Mouse (Mus musculus) embryo, embryonic 10 days (tissue): ENCODE data around the gene Gm10198.

Experiments used
- DNase-seq: peaks from one replicate; pipeline ENCODE4 v3.0.0-alpha.2; 2015; ENCODE audit warnings: low spot score

Gene Gm10198

DNA sequence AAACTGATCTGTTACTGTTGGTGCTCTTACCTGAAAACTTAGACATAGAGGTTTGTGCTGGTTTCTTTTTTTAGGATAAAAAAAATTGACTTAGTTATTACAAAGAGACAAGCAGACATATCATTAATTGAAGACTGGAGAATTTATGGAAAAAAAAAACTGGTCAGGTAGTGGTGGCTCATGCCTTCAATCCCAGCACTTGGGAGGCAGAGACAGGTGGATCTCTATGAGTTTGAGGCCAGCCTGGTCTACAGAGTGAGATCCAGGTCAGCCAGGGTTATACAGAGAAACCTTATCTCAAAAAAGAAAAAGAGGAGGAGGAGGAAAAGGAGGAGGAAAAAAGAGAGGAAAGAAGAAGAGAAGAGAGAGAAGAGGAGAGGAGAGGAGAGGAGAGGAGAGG is at the start of gene Gm10198:
Gm10198 (plus strand) TSS at position 301 of the 400 bp plus-strand sequence.
- DNase-seq, result no peak

DNA sequence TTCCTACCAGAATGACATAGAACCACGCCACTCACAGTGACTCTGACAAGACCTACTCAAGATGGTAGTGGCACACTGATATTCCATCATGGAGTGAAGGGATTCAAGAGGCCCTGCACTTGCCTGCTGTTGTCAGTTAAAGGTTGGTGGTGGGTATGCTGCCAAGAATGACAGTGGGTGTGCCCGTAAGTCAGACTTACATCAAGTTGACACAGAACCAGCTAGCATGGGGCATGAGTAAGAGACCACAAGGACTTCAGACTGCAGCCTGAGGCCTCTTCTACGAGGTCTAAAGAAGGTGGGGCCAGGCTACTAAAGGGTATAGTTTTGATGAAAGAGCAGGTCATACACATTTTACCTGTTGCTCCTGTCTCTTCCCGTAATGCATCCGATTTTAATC is 47.3 kb upstream of the Gm10198 start:
- no peak for DNase-seq

DNA sequence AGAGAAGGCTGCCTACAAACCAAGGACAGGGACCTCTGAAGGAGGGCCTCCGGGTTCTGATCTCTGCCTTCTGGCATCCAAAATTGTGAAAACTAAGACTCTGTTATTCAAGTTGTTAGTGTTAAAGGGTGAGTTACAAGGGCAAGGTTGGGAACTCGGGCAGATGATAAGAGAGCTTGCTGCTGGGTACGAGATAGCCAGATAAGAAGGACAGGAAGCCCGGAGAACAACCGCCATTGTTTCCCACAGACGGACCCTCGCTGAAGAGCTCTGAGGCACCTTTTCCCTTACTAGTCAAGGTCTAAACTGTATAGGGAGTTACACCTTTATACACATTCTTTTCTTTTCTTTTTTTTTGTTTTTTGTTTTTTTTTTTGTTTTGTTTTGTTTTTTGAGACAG is 39.8 kb upstream of the Gm10198 start:
- DNase-seq, result no peak

DNA sequence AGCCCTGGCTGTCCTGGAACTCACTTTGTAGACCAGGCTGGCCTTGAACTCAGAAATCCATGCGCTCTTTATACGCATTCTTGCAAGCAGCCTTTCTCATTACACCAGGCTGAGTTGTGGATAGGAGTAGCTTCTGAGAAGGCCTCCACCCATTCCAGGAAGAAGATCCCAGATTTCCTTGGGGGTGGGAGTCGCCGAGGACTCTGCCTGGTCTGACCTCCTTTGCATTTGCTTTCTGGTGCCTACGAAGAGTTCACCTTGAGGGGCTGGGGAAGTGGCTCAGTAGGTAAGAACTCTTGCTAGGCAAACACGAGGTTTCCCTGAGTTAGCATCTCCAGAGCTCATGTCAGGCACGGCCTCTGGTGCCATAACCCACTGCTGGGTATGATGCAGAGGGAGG is 39.4 kb upstream of the Gm10198 start:
- DNase-seq, result no peak

DNA sequence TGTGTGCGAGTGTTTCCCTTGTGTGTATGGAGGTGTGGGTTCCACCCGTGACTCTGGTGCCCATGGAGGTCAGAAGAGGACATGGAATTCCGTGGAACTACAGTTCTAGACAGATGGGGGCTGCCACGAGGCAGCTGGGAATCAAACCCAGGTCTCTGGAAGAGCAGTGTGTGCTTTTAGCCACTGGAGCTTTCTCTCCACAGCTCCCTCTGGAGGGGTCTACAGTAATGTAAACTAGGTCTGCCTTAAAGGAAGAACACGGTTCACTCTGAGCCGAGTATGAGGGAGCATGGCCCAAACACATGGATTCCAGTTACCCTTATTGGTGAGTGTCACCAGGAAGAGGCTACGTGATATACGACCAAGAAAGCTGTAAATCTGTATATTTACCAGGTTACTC is 38.6 kb upstream of the Gm10198 start:
- no peak for DNase-seq

DNA sequence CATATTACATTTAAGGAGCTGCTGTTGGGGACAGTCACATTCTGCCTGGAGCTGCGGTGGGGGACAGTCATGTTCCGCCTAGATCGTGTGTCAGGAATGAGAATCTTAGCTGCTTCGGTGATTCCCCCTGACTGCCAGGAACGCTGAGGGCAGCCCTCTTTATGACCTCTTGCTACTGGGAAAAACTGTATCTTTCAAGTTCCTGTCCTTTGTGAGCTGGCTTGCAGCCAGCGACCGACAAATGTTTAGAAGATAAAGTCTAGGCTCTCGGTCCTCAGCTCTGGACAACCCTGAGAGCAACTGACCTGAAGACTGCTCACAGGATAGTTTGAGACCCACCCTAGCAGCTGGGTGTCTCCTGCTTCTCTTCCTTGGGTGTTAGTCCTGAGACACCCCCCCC is 37.3 kb upstream of the Gm10198 start:
- peak; percentile 11 for DNase-seq

DNA sequence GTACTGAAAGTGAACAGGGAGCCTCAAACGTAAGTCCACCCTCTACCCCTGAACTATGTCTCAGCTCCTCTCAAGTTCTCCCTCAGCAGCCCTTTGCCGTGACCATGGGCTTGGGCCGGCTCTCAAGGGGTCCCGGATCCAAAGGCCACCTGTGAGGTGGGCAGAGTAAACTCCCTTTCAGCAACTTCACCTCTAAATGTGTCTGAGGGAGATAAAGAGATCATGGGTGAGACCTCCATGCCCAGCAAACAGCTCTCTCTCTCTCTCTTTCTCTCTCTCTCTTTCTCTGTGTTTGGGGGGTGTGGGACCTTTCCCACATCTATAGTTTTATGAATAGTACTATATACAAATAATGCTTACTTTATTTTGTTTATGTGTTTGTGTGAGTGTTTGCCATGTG is 36.2 kb upstream of the Gm10198 start:
- no peak for DNase-seq

DNA sequence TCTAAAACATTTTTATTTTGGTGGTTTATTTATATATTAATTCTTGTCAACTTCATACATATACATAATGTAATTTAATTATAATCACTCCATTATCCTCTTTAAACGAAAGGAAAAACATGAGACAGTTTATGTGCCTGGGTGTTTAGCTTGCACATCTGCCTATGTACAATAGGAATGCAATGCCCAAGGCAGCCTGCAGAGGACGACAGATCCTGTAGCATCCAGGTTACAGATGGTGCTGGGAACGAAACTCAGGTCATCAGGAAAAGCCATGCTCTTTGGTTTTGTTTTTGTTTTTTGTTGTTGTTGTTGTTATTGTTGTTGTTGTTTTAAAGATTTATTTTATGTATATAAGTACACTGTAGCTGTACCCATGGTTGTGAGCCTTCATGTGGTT is 32.4 kb upstream of the Gm10198 start:
- DNase-seq, result no peak

DNA sequence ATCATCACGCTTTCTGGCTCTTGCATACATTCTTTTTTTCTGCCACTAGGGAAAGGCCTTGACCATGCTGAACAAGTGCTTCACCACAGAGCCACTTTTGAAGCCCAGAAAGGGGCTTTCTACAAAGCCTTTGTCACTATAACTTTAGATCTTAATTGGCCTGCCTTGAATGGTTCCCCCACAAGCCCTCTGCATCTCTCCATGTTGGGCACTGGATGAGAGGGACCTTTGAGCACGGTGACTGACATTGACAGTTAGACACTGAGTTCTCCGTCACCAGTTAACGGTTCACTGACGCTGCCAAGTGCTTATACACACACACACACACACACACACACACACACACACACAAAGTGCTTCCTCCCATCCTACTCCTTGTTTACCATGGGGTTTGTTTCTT is 30.0 kb upstream of the Gm10198 start:
- no peak for DNase-seq

DNA sequence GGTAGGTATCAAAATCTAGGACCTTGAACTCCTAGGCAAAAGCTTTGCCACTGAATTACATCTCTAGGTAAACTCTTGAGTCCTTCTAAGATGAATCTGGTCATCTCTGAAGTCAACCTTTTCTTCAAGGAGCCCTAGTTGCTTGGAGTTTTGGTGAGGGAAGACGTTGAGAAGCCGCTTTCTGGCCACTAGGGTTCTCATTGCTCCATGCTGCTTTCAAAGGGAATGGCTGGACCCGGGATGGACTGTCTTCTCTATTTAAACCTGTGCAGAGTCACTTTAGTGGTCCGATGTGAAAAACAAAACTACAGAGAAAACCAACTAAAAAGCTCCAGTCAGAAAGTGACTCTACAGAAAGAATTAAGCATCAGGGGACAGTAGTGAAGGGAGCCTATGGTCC is 18.4 kb upstream of the Gm10198 start:
- DNase-seq, result peak; percentile 23

DNA sequence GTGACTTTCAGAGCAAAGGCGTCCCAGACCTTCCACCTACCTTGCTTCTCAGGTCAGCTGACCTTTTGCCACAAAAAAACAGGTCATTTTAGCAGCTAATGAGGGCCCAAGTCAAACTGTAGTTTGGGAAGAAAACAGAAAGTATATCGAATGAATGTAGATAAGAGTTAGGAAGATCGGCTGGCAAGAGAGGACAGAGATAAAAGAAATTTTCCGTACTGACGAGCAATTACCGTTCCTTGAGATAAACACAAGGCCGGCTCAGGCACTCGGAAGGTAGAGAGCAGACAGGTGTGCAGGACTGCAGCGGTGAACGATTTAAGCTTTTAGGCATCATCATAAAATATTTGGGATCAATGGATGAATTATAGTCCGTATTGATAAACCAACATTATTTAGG is 15.4 kb upstream of the Gm10198 start:
- DNase-seq, result no peak

DNA sequence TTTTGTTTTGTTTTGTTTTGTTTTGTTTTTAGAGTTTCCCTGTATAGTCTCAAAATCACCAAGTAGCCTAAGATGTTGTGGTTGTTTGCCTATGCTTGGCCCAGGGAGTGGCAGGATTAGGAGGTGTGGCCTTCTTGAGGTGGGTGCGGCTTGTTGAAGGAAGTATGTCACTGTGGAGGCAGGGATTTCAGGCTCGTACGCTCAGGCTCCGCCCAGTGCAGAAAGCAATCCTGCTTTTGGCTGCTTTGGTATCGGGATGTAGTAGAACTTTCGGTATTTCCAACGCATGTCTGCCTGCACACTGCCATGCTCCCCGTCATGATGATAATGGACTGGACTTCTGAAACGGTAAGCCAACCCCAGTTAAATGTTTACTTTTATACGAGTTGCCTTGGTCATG is 12.5 kb upstream of the Gm10198 start:
- no peak for DNase-seq

DNA sequence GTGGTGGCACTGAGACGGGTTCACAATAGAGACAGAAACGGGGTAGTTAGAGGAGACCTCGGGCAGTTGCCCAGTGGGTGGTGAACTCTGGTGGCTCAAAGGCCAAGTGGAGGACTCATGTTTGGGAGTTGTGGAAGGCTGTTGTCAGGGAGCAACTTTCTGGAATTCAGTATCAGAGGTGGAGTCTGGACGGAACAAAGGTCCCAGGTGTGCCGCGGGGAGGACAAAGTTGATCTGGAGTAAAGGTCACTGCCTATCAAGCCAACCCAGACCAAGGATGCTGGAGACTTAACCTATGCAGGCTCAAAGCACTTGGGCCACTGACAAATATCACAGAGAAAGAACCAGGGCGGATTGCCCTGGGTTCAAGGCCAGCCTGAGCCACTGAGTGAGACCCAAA is 5.5 kb downstream of the Gm10198 start:
- DNase-seq, result no peak

DNA sequence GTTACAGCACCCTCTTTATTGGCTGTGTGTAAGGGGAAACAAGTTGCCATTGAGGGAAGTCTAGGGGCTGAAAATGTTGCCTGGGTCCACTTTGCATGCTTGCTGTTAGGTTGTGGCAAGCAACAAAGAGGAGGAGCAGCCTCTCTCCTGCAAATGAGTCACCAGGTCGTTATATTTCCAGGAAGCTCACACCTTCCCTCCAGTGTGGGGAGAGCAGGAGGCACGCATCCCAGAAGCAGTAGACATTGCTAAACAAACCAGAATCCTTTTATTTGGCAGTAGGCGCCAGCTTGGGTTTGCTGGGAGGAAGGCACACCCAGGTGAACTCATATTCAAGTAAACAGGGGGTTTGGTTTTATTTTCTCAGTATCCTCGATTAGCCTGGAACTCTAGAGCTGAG is 8.8 kb downstream of the Gm10198 start:
- no peak for DNase-seq

DNA sequence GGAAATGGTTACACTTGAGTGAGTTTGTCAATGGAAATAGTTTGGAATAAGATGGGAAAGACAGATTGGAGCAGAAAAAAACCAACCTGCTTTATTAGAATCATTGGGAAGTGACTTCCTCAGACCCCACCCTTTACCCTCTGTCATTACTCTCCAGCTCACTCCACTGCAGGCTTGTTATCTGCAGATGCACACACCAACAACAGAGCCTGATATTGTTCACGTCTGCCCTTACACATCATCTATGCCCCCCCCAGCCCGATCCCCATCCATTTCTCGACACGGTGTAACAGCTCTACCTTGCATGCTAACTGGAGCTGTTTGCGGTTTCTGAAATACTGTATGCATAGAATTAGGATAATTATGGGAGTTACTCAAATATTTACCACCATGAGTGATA is 12.2 kb downstream of the Gm10198 start:
- DNase-seq, result no peak

DNA sequence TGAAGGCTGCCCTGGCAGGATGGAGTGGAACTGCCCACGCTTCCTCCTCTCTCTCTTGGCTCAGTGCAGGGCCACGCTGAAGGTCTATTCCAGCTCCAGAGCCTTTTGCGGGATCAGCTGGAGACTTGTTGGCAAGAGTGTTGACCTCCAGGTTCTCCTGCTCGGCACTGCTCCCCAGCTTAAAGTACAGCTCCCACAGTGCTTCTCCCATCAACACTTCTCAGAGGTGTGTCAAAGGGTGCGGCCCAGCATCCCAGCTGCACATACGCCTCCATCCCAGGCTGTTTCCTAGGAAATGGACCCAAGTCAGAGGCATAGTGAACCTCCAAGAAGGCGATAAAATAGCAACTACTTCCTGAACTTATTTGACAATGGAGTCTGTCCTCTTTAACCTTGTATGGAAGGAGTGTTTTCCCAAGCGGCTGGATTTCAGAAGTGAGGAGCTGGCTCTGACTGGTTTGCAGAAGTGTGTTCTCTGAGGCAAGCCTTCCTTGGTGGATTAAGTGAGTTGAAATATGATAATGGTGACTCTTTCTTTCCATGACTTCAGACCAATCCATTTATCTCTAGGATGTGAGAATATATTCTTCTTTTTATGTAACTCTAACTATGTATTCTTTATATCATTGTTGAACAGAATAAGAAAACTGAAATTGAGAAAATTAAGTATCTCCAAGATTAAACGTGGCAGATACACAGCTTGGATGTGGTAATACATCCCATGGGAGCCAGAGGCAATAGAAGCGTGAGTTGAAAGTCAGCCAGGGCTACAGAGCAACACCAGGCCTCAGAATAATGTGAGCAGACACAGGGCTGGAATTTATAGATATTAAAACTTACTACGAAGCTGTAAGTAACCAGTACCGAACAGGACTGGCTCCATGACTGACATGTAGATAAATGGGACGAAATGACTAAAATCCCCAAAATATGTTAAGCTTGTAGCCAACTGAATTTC is 23.9 kb downstream of the Gm10198 start:
- DNase-seq, result no peak

DNA sequence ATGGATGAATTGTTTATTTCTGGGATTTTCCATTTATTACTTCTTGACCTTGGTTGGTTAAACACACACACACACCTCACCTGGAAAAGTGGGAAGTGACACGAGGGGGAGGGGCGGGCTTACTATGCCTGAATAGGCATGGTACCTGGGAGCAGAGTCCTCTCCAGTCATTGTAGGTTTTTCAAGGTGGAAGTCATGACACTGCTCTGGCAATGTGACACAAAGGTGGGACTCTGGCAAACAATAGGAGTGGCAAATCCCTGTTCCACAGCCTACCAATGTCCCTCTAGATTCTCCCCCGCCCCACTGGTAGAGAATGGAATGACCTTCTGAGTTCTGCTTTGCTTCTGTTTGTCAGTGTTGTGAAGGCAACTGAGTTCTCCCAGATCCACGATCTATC is 27.8 kb downstream of the Gm10198 start:
- DNase-seq, result no peak

DNA sequence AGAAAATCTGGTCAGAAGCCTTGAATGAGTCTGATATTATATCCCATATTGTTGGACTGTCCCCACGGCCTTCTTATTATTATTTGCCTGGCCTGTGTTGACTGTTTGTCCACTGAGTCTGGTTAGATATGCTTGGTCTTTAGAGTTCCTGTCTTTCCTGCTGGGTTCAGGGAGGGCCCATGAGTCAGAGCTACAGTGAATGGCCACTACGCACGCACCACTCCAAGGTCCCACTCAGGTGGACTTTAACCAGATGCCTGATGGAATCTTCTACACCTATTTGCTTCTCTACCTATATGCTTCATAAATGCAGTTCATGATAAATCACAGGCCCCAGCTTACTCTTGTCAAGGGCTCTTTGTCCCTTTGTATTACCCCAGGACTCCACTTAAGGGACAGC is 29.8 kb downstream of the Gm10198 start:
- DNase-seq, result no peak

DNA sequence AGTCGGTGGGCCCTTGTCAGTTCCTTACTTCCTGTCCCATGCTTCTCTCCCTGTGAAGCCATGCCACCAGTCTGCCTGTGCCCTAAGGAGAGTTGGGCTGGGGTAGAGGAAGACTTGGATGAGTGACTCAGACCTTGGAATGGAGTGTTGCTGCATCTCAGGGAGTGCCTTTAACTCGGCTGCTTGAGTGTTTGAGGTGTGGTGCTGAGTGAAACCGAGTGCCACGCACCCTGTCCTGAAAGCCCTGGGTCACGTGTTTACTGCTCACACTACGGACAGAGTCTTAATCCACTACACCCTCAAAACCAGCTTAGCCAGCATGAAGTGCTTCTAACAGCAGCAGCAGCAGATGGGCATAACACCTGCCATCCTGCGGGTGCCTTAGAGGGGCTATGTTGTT is 30.5 kb downstream of the Gm10198 start:
- DNase-seq, result no peak

DNA sequence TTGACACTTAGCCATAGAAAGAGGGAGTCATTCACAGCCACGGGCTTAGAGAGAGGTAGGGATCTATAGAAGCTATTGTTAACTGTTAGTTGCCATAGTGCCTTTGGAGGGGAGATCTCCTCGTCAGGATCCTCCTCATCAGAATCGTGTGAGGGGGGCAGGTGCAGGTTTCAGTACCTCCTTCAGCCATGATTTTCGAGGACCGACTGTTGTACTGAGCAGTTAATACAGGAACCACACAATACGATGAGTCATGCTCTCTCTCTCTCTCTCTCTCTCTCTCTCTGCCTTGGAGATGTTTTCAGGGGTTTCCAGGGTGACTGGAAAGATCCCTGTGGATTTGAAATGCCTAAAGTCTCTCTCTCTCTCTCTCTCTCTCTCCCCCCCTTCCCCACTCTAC is 31.5 kb downstream of the Gm10198 start:
- no peak for DNase-seq

DNA sequence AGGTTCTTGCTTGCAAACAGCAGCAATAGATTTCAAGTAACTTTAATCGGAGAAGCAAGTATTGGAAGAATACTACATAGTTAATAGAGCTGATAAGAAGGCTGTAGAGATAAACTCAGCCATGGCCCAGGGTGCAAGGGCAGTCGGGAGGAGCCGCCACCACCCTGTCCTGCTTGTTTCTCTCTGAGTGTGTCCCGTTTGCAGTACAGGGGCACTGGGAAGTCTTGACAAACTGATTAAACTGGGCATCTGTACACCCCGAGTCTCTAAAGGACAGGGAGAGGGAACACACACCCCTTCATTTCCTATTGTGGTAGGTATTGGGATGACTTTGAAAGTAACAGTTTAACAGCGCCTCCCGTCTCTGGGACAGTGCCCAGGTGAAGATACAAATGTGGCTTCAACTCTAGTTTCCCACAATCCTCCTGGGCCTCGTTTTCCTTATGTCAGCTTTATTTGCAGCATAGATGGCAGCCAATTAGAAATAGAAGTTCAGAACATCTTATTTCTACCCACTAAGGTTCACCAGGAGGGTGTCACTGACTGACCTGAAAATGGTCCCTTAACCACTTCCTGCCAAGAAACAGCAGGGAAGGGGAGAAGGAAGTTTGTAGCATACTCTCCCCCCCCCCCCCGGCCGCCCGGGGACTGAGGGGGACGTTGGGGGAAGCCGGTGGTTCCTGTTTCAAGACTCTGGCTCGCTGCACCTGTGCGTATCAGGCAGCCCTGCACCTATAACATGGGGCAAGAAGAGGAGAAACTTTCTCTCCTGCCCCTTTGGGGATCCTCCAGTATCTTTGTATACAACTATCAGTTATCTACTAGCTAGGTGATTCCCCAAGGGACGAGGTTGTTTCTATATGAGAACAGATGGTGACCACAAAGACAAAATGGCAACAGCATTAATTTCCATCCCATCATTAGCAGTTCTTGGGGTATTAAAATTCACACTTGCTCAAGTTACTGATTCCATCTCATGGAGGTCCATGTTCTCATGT is 41.9 kb downstream of the Gm10198 start:
- no peak for DNase-seq

DNA sequence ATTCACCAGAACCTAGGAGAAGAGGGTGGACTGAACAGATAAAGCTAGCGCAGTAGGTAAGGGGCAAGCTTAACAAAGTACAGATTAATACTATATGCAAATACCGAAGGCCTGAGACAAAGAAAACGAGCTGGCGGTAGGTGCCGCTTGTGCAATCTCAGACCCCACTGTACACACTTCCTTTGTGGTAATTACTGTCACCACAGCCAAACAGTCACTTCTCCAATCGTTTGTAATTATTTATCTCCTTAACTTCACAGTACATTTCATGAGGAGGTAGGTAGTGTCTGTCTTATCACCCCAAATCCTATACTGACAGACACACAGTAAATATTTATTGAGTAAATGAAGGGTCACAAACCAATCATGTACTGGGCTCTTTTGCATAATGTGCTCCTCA is 47.7 kb downstream of the Gm10198 start:
- no peak for DNase-seq
